Comparison of ENCODE assay signal across 18 mouse cellular contexts in genomic region chr6:80622676-80623334, GRCm38 (mm10).
DNase-seq lines count a peak whose midpoint lies in the region; TF ChIP-seq lines count a peak whose summit lies in the region.
"Had no signal": no experiment of that assay in that cellular context is flagged by ENCODE, and none has a peak within 500 bp of the region (broad histone marks: within the 10 kb centered on the region; RNA-seq: fewer than 3 reads in every experiment).

No protein-coding gene starts in this region.

- no peak overlapping the region for H3K27ac ChIP-seq in left cerebral cortex, adult 2 months
- no peak overlapping the region for H3K27ac ChIP-seq in heart, adult 2 months
- H3K27ac ChIP-seq: limb, embryonic 12.5 days; liver, embryonic 14.5 days; neural tube, embryonic 12.5 days; stomach, postnatal 0 days had no signal

- H3K4me1 ChIP-seq in heart, adult 2 months (ENCODE audit: control insufficient read depth, insufficient read depth, low read length), result no peaks in the 10 kb centered on the region
- H3K4me1 ChIP-seq: heart, embryonic 12.5 days; limb, embryonic 12.5 days; megakaryocyte, embryonic 14.5 days; neural tube, embryonic 12.5 days had no signal

- H3K9ac ChIP-seq in heart, adult 2 months (ENCODE audit: low read depth, low read length), result no peak overlapping the region
- H3K9ac ChIP-seq: heart, embryonic 12.5 days; limb, embryonic 12.5 days; liver, embryonic 14.5 days; neural tube, embryonic 12.5 days had no signal

- intact Hi-C loops in left cerebral cortex, postnatal 4 days (cut with DNase I), result no loop called here
- intact Hi-C loops in left cerebral cortex, adult 2 months (cut with DNase I), result no loop called here
- intact Hi-C loops in heart, adult 2 months (cut with DNase I), result no loop called here

- H3K27me3 ChIP-seq in heart, adult 2 months (ENCODE audit: control insufficient read depth, insufficient read depth, low read length), result no peaks in the 10 kb centered on the region
- H3K27me3 ChIP-seq: heart, embryonic 12.5 days; limb, embryonic 12.5 days; megakaryocyte, embryonic 14.5 days; neural tube, embryonic 12.5 days; Patski had no signal

- no peak for TF ChIP-seq POLR2A in heart, adult 2 months (IDR thresholded peaks at IDR 0.05; ENCODE audit: insufficient read depth, low read depth, low read length)

- no peaks in the 10 kb centered on the region for H3K79me2 ChIP-seq in heart, adult 2 months (replicated peaks; ENCODE audit: control insufficient read depth, insufficient read depth, low read length)

- WGBS in heart, adult 2 months, result 80% methylated on average over 6 of the region's 6 CpGs

- DNase-seq in cerebellum, postnatal 25 days, result peak; percentile 3 to 5
- DNase-seq in cerebellum, adult 8-10 months, result no peak
- peak; percentile 2 for DNase-seq in left cerebral cortex, postnatal 4 days
- DNase-seq in left cerebral cortex, adult 2 months (ENCODE audit: extremely low spot score in 1 of 2, low spot score in 2 of 2), result no peak
- DNase-seq in frontal cortex, postnatal 36 days (ENCODE audit: low spot score in 2 of 2), result peak; percentile 5 to 32
- peak; percentile 66 to 67 for DNase-seq in layer of hippocampus, postnatal 36 days
- no peak for DNase-seq in heart, adult 2 months
- DNase-seq: cerebellum, adult 18-20 months; gastrocnemius, postnatal 36 days; heart, postnatal 4 days; thymus, postnatal 25 days had no signal

- no peak for TF ChIP-seq CTCF in left cerebral cortex, adult 2 months (IDR thresholded peaks at IDR 0.05)
- no peak for TF ChIP-seq CTCF in heart, adult 2 months (IDR thresholded peaks at IDR 0.05)

- TF ChIP-seq EP300 in heart, adult 2 months (IDR thresholded peaks at IDR 0.05; ENCODE audit: insufficient read depth, low read depth, low read length), result no peak

- H3K4me3 ChIP-seq in left cerebral cortex, adult 2 months, result no peak overlapping the region
- no peak overlapping the region for H3K4me3 ChIP-seq in heart, adult 2 months
- H3K4me3 ChIP-seq: heart, embryonic 12.5 days; limb, embryonic 12.5 days; megakaryocyte, embryonic 14.5 days; neural tube, embryonic 12.5 days had no signal

- no peaks in the 10 kb centered on the region for H3K36me3 ChIP-seq in heart, adult 2 months (ENCODE audit: control insufficient read depth, insufficient read depth, low read length)
- H3K36me3 ChIP-seq: heart, embryonic 12.5 days; limb, embryonic 12.5 days; neural tube, embryonic 12.5 days had no signal

Comparison
In these comparisons a context has a peak if more than half of its experiments do, and no peak if none do; other contexts are left out.
1. DNase-seq: peak in cerebellum, postnatal 25 days (2 of 2), left cerebral cortex, postnatal 4 days (single experiment), frontal cortex, postnatal 36 days (2 of 2) and layer of hippocampus, postnatal 36 days (2 of 2); none in cerebellum, adult 8-10 months (single experiment), left cerebral cortex, adult 2 months (0 of 2) and heart, adult 2 months (0 of 2).